Mouse (Mus musculus) stomach, embryonic 14.5 days (tissue): ENCODE measurements around the gene Zbtb16. TPM values are rescaled to one million over a fixed set of nuclear protein-coding genes. Genes with fewer than 3 reads are reported as not detected.

ENCODE experiments used
- ATAC-seq: fragments of 200-750 bp; cut with Nextera tagmentation; 2 replicates; pipeline ENCODE4 v1.8.0; 2017; ENCODE audit warnings: low read depth, moderate TSS enrichment; ENCODE audit not compliant: insufficient number of reproducible peaks, insufficient read depth, low FRiP score
- H3K27ac ChIP-seq: fragments of 300-500 bp; sonication (generic); 2 replicates; pipeline ENCODE4 v1.5.1; 2014; ENCODE audit warnings: mild to moderate bottlenecking, low read length, moderate library complexity, mixed read lengths
- H3K27me3 ChIP-seq: fragments of 300-500 bp; sonication (generic); 2 replicates; pipeline ENCODE4 v1.6.1; 2014; ENCODE audit warnings: low read length, control low read depth, mixed read lengths; ENCODE audit not compliant: control insufficient read depth, insufficient read depth
- H3K36me3 ChIP-seq: fragments of 300-500 bp; sonication (generic); 2 replicates; pipeline ENCODE4 v1.6.1; 2014; ENCODE audit warnings: mild to moderate bottlenecking, control low read depth, low read length, moderate library complexity, mixed read lengths; ENCODE audit not compliant: control insufficient read depth, insufficient read depth
- H3K4me1 ChIP-seq: fragments of 300-500 bp; sonication (generic); 2 replicates; pipeline ENCODE4 v1.6.1; 2014; ENCODE audit warnings: low read length, control low read depth, mixed read lengths; ENCODE audit not compliant: control insufficient read depth, insufficient read depth
- H3K4me2 ChIP-seq: fragments of 300-500 bp; sonication (generic); replicated peaks from 2 replicates; pipeline ENCODE4 v1.6.1; 2014; ENCODE audit warnings: low read depth, low read length, control low read depth
- H3K4me3 ChIP-seq: fragments of 300-500 bp; sonication (generic); 2 replicates; pipeline ENCODE4 v1.5.1; 2014; ENCODE audit warnings: low read depth, low read length, control low read depth
- H3K9ac ChIP-seq: fragments of 300-500 bp; sonication (generic); replicated peaks from 2 replicates; pipeline ENCODE4 v1.6.1; 2014; ENCODE audit warnings: low read depth, mild to moderate bottlenecking, control low read depth, low read length, moderate library complexity, mixed read lengths
- H3K9me3 ChIP-seq: fragments of 300-500 bp; sonication (generic); 2 replicates; pipeline ENCODE4 v1.6.1; 2016; ENCODE audit warnings: low read depth, low read length, control low read depth; ENCODE audit not compliant: control insufficient read depth
- WGBS: fragments of 180-500 bp; shearing (Covaris S2); extraction: QIAGEN DNeasy Blood & Tissue Kit; methylation state at CpG from one replicate; pipeline ENCODE4 v1.1.7; 2014; 5-methylcytosine and 5-hydroxymethylcytosine counted together
- polyA plus RNA-seq: library from polyadenylated mRNA; unstranded; fragments of >200 nt; fragmentation: Nextera tagmentation; extraction: Ambion mirVana; gene quantifications from 2 replicates; pipeline ENCODE4 v1.2.1, GENCODE M21; 2014

The Zbtb16 gene
- polyA plus RNA-seq, 1 experiment from 2014 or later: 6.6 TPM

GRCm38 (mm10) chr9:48733083-48733482 is 102.9 kb downstream of the Zbtb16 start:
- Histone ChIP-seq H3K9ac (no peak overlapping the region), H3K27me3 (no peaks in the 10 kb centered on the region), H3K4me1 (peaks cover 28% of the 10 kb centered on the region), H3K27ac (no peak overlapping the region), H3K9me3 (no peaks in the 10 kb centered on the region), H3K36me3 (no peaks in the 10 kb centered on the region), H3K4me2 (no peak overlapping the region), H3K4me3 (no peak overlapping the region)
- 63% methylated on average over 6 of the region's 6 CpGs for WGBS
- ATAC-seq: no peak

- H3K27ac ChIP-seq: no peak overlapping the region
- no peaks in the 10 kb centered on the region for H3K36me3 ChIP-seq
- no peaks in the 10 kb centered on the region for H3K27me3 ChIP-seq
- no peak for ATAC-seq
- H3K9ac ChIP-seq: no peak overlapping the region
- H3K4me1 ChIP-seq: peaks cover 23% of the 10 kb centered on the region
- no peak overlapping the region for H3K4me2 ChIP-seq
- no peaks in the 10 kb centered on the region for H3K9me3 ChIP-seq
- 81% methylated on average over 8 of the region's 8 CpGs for WGBS
- H3K4me3 ChIP-seq: no peak overlapping the region
Observed at GRCm38 (mm10) chr9:48731651-48732536, 104.1 kb downstream of the Zbtb16 start.

- ATAC-seq: no peak
- no peak overlapping the region for H3K27ac ChIP-seq
- H3K9ac ChIP-seq: no peak overlapping the region
- H3K4me2 ChIP-seq: no peak overlapping the region
- peaks cover 12% of the 10 kb centered on the region for H3K4me1 ChIP-seq
- H3K36me3 ChIP-seq: no peaks in the 10 kb centered on the region
- H3K27me3 ChIP-seq: no peaks in the 10 kb centered on the region
- no peaks in the 10 kb centered on the region for H3K9me3 ChIP-seq
- WGBS: 92% methylated on average over 10 of the region's 10 CpGs
- no peak overlapping the region for H3K4me3 ChIP-seq
Observed at GRCm38 (mm10) chr9:48730446-48730979, 105.5 kb downstream of the Zbtb16 start.

- H3K27me3 ChIP-seq: no peaks in the 10 kb centered on the region
- H3K4me2 ChIP-seq: no peak overlapping the region
- no peak overlapping the region for H3K4me3 ChIP-seq
- 70% methylated on average over 3 of the region's 3 CpGs for WGBS
- H3K27ac ChIP-seq: no peak overlapping the region
- no peaks in the 10 kb centered on the region for H3K9me3 ChIP-seq
- peaks cover 7% of the 10 kb centered on the region; the same call in 1 of the 2 replicates for H3K4me1 ChIP-seq
- no peaks in the 10 kb centered on the region for H3K36me3 ChIP-seq
- no peak for ATAC-seq
- H3K9ac ChIP-seq: no peak overlapping the region
Observed at GRCm38 (mm10) chr9:48729471-48729870, 106.6 kb downstream of the Zbtb16 start.

GRCm38 (mm10) chr9:48728731-48729123 is 107.3 kb downstream of the Zbtb16 start:
- H3K9me3 ChIP-seq: no peaks in the 10 kb centered on the region
- no peak overlapping the region for H3K9ac ChIP-seq
- H3K4me1 ChIP-seq: peaks cover 5% of the 10 kb centered on the region; the same call in 1 of the 2 replicates
- no peak overlapping the region for H3K4me2 ChIP-seq
- no peaks in the 10 kb centered on the region for H3K36me3 ChIP-seq
- no peak overlapping the region for H3K4me3 ChIP-seq
- WGBS: 73% methylated on average over 13 of the region's 13 CpGs
- no peak overlapping the region for H3K27ac ChIP-seq
- H3K27me3 ChIP-seq: no peaks in the 10 kb centered on the region
- ATAC-seq: no peak

GRCm38 (mm10) chr9:48728083-48728730 is 107.8 kb downstream of the Zbtb16 start:
- Histone ChIP-seq H3K4me3 (no peak overlapping the region), H3K27ac (no peak overlapping the region), H3K4me2 (no peak overlapping the region), H3K4me1 (peaks cover 8% of the 10 kb centered on the region; the same call in 1 of the 2 replicates), H3K36me3 (no peaks in the 10 kb centered on the region), H3K9ac (no peak overlapping the region), H3K27me3 (no peaks in the 10 kb centered on the region), H3K9me3 (no peaks in the 10 kb centered on the region)
- 50% methylated on average over 10 of the region's 10 CpGs for WGBS
- ATAC-seq: no peak

GRCm38 (mm10) chr9:48726341-48726740 is 109.7 kb downstream of the Zbtb16 start:
- Histone ChIP-seq H3K9ac (no peak overlapping the region), H3K4me1 (0 out of 2 replicates have a peak, but pooled peaks cover 6% of the 10 kb centered on the region), H3K4me3 (no peak overlapping the region), H3K27me3 (no peaks in the 10 kb centered on the region), H3K4me2 (no peak overlapping the region), H3K27ac (no peak overlapping the region), H3K36me3 (no peaks in the 10 kb centered on the region), H3K9me3 (no peaks in the 10 kb centered on the region)
- 65% methylated on average over 8 of the region's 8 CpGs for WGBS
- no peak for ATAC-seq

GRCm38 (mm10) chr9:48725918-48726317 is 110.1 kb downstream of the Zbtb16 start:
- Histone ChIP-seq H3K4me2 (no peak overlapping the region), H3K4me1 (0 out of 2 replicates have a peak, but pooled peaks cover 6% of the 10 kb centered on the region), H3K4me3 (no peak overlapping the region), H3K27ac (no peak overlapping the region), H3K9me3 (no peaks in the 10 kb centered on the region), H3K9ac (no peak overlapping the region), H3K27me3 (no peaks in the 10 kb centered on the region), H3K36me3 (no peaks in the 10 kb centered on the region)
- 64% methylated on average over 4 of the region's 4 CpGs for WGBS
- ATAC-seq: no peak
